Mouse (Mus musculus) B cell, adult (primary cell): ENCODE measurements around the gene Xxylt1. TPM values are rescaled to one million over a fixed set of nuclear protein-coding genes. Genes with fewer than 3 reads are reported as not detected.

ENCODE experiments used
- total RNA-seq: library from RNA; stranded (reverse); gene quantifications from 4 replicates; pipeline ENCODE4 v1.2.4, GENCODE M21; 2023; ENCODE audit not compliant: inconsistent age

Xxylt1 gene
- total RNA-seq: 17.2 to 22.2 TPM (median 18.0 TPM) in 4 replicates

GRCm38 (mm10) chr16:31081125-31081664, at the start of gene Xxylt1:
Xxylt1 (minus strand) TSS chr16:31081432.

Other genes starting within 250 kb of the Xxylt1 start
- 64.2 to 66.8 TPM (median 65.3 TPM) in 4 replicates for gene Acap2, start 119.8 kb upstream of the Xxylt1 start, total RNA-seq
- gene Ppp1r2, start 193.8 kb upstream of the Xxylt1 start, total RNA-seq: 46.5 to 57.6 TPM (median 49.0 TPM) in 4 replicates
- gene Apod, start 233.4 kb upstream of the Xxylt1 start, total RNA-seq: not detected in 4 replicates